Mouse (Mus musculus) lung, postnatal 0 days (tissue): ENCODE measurements at regions not wholly inside any gene's neighbourhood (a gene's known extent, or its start where the extent isn't known, plus 50 kb on each side); places are given as distances from the start of the nearest gene placed in this dataset.

Experiments used
- CTCF ChIP-seq: IDR thresholded peaks from 2 replicates; pipeline ENCODE4 v1.5.1; 2016; ENCODE audit warnings: antibody characterized with exemption, mild to moderate bottlenecking
- EP300 ChIP-seq: IDR thresholded peaks from 2 replicates; pipeline ENCODE4 v1.6.1; 2016; ENCODE audit warnings: antibody characterized with exemption, mild to moderate bottlenecking, control low read depth

GRCm38 (mm10) chr10:30446572-30446971 is 154.0 kb downstream of the Trmt11 start:
- no peak for TF ChIP-seq CTCF
- TF ChIP-seq EP300, result no peak
